Mouse (Mus musculus): ENCODE measurements around the gene Rhox8. TPM values are rescaled to one million over a fixed set of nuclear protein-coding genes. Genes with fewer than 3 reads are reported as not detected.
"Not testable (repeated sequence)": the region's sequence is repeated elsewhere in the genome, so short reads cannot be mapped to it uniquely, and the experiment has no call there.

Rhox8 gene
- not detected for total RNA-seq (2021)

GRCm38 (mm10) chrX:37878844-37879243 is at the start of gene Rhox8:
TSS of gene Rhox8 (minus strand) at chrX:37878944.
- no peak for DNase-seq
- intact Hi-C loops (cut with DNase I), result no loop called here

GRCm38 (mm10) chrX:37916311-37916710 is 37.6 kb upstream of the Rhox8 start:
- intact Hi-C loops (cut with DNase I), result no loop called here

DNA sequence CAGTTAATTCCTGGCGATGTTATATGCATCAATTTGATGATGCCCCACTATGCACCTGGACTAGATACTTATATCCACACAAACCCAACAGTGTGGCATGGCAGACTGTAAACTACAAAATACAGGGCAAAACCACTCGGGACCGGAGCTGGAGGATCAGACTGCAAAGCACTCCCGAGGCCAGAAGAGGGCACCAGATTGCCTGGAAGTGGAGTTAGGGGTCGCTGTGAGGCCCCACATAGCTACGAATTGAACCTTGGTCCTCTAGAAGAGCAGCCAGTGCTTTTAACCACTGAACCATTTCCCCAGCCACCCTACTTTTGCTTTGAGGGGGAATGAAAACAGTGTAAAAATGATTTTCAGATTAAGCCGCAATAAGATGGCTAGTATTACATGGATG is 29.8 kb upstream of the Rhox8 start:
- DNase-seq, result no peak
- intact Hi-C loops (cut with DNase I), result no loop called here

More at GRCm38 (mm10) chrX:37916311-37916710, 37.6 kb upstream of the Rhox8 start:
- no peak for DNase-seq

GRCm38 (mm10) chrX:37903727-37904126 is 25.0 kb upstream of the Rhox8 start:
- intact Hi-C loops (cut with DNase I), result no loop called here
- DNase-seq, result no peak

- DNase-seq; intact Hi-C loops (cut with DNase I): not testable (repeated sequence)
These were observed 22.9 kb upstream of the Rhox8 start, which contains the start of gene Rhox9 for GRCm38 (mm10) chrX:37901670-37902069. TSS of gene Rhox9 (minus strand) at chrX:37901770.

- intact Hi-C loops (cut with DNase I); DNase-seq: not testable (repeated sequence)
These were observed 18.4 kb upstream of the Rhox8 start, which contains the start of gene Rhox7b for GRCm38 (mm10) chrX:37897132-37897531. TSS of gene Rhox7b (minus strand) at chrX:37897232.

DNA sequence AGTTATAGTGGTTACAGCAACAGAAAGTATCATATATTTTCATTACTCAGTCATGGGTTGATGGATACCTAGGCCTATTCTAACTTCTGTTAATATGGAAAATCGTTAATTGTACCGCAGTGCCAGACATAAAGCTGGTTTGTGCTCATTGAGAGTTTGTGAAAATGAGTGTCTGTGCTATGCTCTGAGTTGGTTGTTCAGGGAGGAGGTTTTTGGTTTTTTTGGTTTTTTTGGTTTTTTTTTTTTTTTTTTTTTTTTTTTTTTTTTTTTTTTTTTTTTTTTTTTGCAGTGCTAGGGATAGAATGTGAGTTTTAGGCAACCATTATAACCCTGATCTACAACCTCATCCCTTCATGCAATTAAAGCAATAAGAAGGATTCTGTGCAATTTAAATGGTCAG is 7.1 kb downstream of the Rhox8 start:
- intact Hi-C loops (cut with DNase I), result no loop called here
- DNase-seq, result no peak

- intact Hi-C loops (cut with DNase I); DNase-seq: not testable (repeated sequence)
These were observed 47.4 kb downstream of the Rhox8 start, which contains the start of gene Rhox7a for GRCm38 (mm10) chrX:37831386-37831785. TSS of gene Rhox7a (plus strand) at chrX:37831686.

GRCm38 (mm10) chrX:37826610-37827009 is 52.1 kb downstream of the Rhox8 start, which contains the start of gene Rhox6:
TSS of gene Rhox6 (plus strand) at chrX:37826910.
- DNase-seq; intact Hi-C loops (cut with DNase I): not testable (repeated sequence)

Other genes with a start within 250 kb of the Rhox8 start
- not detected for gene Rhox2g, start 235.5 kb downstream of the Rhox8 start, total RNA-seq (2021)
- gene Rhox4g, start 227.6 kb downstream of the Rhox8 start, total RNA-seq (2021), result not detected
- gene Rhox3h, start 210.2 kb downstream of the Rhox8 start, total RNA-seq (2021), result not detected
- gene Rhox2h, start 205.7 kb downstream of the Rhox8 start, total RNA-seq (2021), result not detected
- gene Rhox5, start 74.1 kb downstream of the Rhox8 start, total RNA-seq (2021), result not detected
- gene Rhox6, start 52.0 kb downstream of the Rhox8 start, total RNA-seq (2021), result not detected
- gene Rhox7a, start 47.3 kb downstream of the Rhox8 start, total RNA-seq (2021), result not detected
- not detected for gene Rhox7b, start 18.3 kb upstream of the Rhox8 start, total RNA-seq (2021)
- not detected for gene Rhox9, start 22.8 kb upstream of the Rhox8 start, total RNA-seq (2021)
- not detected for gene Btg1-ps1, start 139.9 kb upstream of the Rhox8 start, total RNA-seq (2021)
- gene Btg1-ps2, start 164.2 kb upstream of the Rhox8 start, total RNA-seq (2021), result not detected
- gene Rhox10, start 187.5 kb upstream of the Rhox8 start, total RNA-seq (2021), result not detected
- gene Rhox11, start 206.2 kb upstream of the Rhox8 start, total RNA-seq (2021), result not detected
- not detected for gene Rhox12, start 232.0 kb upstream of the Rhox8 start, total RNA-seq (2021)
- gene Rhox13, start 242.3 kb upstream of the Rhox8 start, total RNA-seq (2021), result not detected